Mouse (Mus musculus): Measurements from ENCODE around the gene Nucb1.
A peak's percentile ranks its signal among the peaks of the same experiment; 100 is the strongest.

Gene Nucb1

GRCm38 (mm10) chr7:45461326-45461725 lies 48.9 kb downstream of the Nucb1 start:
- no peak for DNase-seq

GRCm38 (mm10) chr7:45460860-45461314 lies 49.3 kb downstream of the Nucb1 start:
- peak; percentile 26 for DNase-seq

GRCm38 (mm10) chr7:45460377-45460776 lies 49.8 kb downstream of the Nucb1 start:
- DNase-seq, result no peak

GRCm38 (mm10) chr7:45459564-45460140 lies 50.6 kb downstream of the Nucb1 start, which contains the start of gene Ftl1:
Ftl1 (minus strand) TSS chr7:45459884.
- DNase-seq, result peak; percentile 95

GRCm38 (mm10) chr7:45458748-45459563 lies 51.2 kb downstream of the Nucb1 start:
- peak; percentile 87 for DNase-seq

- no peak for DNase-seq
Measured at GRCm38 (mm10) chr7:45457204-45458060, 52.8 kb downstream of the Nucb1 start.

- DNase-seq, result no peak
Measured at GRCm38 (mm10) chr7:45456721-45457203, 53.4 kb downstream of the Nucb1 start.

- DNase-seq, result no peak
Measured at GRCm38 (mm10) chr7:45455932-45456696, 54.1 kb downstream of the Nucb1 start.

- DNase-seq, result no peak
Measured at GRCm38 (mm10) chr7:45454971-45455370, 55.2 kb downstream of the Nucb1 start.

- DNase-seq, result peak; percentile 85
Measured at GRCm38 (mm10) chr7:45451344-45451982, 58.7 kb downstream of the Nucb1 start.

GRCm38 (mm10) chr7:45449974-45450373 lies 60.2 kb downstream of the Nucb1 start:
- no peak for DNase-seq

- peak; percentile 20 for DNase-seq
Measured at GRCm38 (mm10) chr7:45447325-45447990, 62.7 kb downstream of the Nucb1 start.

- DNase-seq, result no peak
Measured at GRCm38 (mm10) chr7:45446589-45446988, 63.6 kb downstream of the Nucb1 start.

GRCm38 (mm10) chr7:45443526-45444420 lies 66.4 kb downstream of the Nucb1 start:
- no peak for DNase-seq

Data from thymus, postnatal 25 days (tissue).